Mouse (Mus musculus) cortical plate, adult 2 months (tissue): Measurements from ENCODE around the gene She. TPM values are rescaled to one million over a fixed set of nuclear protein-coding genes. Genes with fewer than 3 reads are reported as not detected.

Experiments
- H3K27ac ChIP-seq: fragments of 200-500 bp; 2 replicates; pipeline ENCODE4 v1.5.1; 2012; ENCODE audit warnings: low read length, control low read depth, inconsistent platforms; ENCODE audit not compliant: insufficient read depth
- H3K4me1 ChIP-seq: fragments of 200-500 bp; 2 replicates; pipeline ENCODE4 v1.6.1; 2011; ENCODE audit warnings: low read length; ENCODE audit not compliant: control insufficient read depth, insufficient read depth
- H3K4me3 ChIP-seq: fragments of 200-500 bp; 2 replicates; pipeline ENCODE4 v1.5.1; 2011; ENCODE audit warnings: mild to moderate bottlenecking, low read length, control low read depth; ENCODE audit not compliant: insufficient read depth
- CTCF ChIP-seq: fragments of 200-500 bp; IDR thresholded peaks from 2 replicates; pipeline ENCODE4 v1.5.1; 2011; ENCODE audit warnings: mild to moderate bottlenecking, control low read depth, low read length; ENCODE audit not compliant: insufficient read depth; ENCODE audit errors: extremely low read depth
- POLR2A ChIP-seq: fragments of 200-500 bp; IDR thresholded peaks from 2 replicates; pipeline ENCODE4 v1.6.1; 2011; ENCODE audit warnings: mild to moderate bottlenecking, low read length, control low read depth; ENCODE audit not compliant: insufficient read depth; ENCODE audit errors: extremely low read depth
- polyA plus RNA-seq: library from polyadenylated mRNA; depleted of rRNA; stranded (reverse); fragments of >200 nt; gene quantifications from 2 replicates; pipeline ENCODE4 v1.2.3, GENCODE M21; 2012; rRNA removed

She gene
- polyA plus RNA-seq, 1 experiment: 2.2 TPM

DNA sequence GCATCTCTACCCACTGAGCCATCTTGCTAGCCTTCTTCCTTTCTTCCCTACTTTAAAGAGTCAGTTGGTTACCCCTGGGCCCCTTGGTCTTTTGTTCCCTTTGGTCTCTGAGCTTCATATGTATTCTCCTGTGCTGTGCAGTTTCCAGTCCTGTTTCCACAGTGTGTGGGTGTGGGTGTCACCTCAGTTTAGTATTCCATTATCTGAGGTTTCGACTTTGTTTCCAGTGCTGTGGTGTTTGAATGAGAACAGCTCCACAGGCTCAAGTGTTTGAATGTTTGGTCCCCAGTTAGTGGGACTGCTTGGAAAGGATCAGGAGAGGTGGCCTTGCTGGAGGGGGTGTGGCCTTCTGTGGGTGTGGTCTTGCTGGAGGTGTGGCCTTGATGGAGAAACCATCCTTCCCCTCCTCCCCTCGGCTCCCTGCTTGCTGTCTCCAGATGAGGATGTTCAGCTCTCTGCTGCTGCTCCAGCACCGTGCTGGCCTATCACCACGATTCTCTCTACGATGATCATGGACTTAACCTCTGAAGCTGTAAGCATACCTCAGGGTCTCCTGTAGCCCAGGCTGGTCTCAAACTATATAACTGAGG, 61.4 kb downstream of the She start:
- H3K4me1 ChIP-seq: no peaks in the 10 kb centered on the region
- no peak for TF ChIP-seq POLR2A
- no peak for TF ChIP-seq CTCF
- H3K27ac ChIP-seq: no peak overlapping the region
- no peak overlapping the region for H3K4me3 ChIP-seq

- H3K4me3 ChIP-seq: no peak overlapping the region
- no peak for TF ChIP-seq CTCF
- TF ChIP-seq POLR2A: no peak
- H3K4me1 ChIP-seq: no peaks in the 10 kb centered on the region
- no peak overlapping the region for H3K27ac ChIP-seq
These were observed 65.4 kb downstream of the She start for GRCm38 (mm10) chr3:89896571-89896970.

DNA sequence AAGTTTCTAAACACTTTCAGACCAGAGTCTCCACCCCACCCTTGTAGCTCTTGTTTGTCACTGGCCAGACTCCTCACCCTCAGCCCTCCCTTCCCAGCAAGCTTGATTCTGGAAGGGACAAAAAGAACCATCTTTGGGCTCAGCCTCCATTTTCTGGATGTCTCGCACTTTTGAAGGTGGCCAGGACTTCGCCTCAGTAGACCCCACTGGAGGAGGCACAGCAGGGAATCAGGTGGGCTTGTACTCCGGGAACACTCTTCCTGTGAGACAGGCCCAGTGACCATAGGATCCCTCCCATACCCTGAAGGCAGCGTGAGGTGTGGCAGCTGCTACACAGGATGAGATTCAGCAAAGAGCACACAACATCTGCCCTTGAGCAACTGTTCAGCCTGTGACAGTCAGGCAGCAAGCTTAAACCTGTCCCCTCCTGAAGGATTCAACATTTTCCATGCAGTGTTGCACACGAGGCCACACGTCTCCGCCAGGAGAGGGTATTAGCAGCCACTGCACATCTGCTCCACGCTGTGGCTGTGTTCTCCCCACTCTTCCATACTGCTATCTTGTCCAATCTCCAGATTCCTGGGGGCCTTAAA, 66.1 kb downstream of the She start:
- H3K4me3 ChIP-seq: no peak overlapping the region
- TF ChIP-seq CTCF (no peak), POLR2A (no peak)
- no peak overlapping the region for H3K27ac ChIP-seq
- no peaks in the 10 kb centered on the region for H3K4me1 ChIP-seq

DNA sequence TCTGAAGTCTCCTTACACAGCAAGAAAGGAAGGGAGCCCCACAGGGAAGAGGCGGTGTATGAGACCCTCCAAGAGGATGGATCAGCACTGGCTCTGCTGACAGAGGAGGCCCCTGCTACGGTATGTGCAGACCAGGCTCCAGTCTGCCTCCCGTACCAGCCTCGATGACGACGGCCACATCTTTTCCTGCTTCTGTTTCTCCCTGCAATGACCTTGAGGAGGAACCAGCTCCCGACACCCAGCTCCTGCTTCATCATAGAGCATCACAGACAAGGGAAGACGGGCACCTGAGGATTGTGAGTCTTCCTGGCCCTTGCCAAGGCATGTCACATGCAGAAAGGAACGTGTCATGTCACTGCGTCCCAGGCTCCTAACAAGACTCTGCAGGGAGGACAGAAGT, 66.8 kb downstream of the She start:
- H3K4me3 ChIP-seq: no peak overlapping the region
- no peaks in the 10 kb centered on the region for H3K4me1 ChIP-seq
- H3K27ac ChIP-seq: no peak overlapping the region
- TF ChIP-seq POLR2A (no peak), CTCF (no peak)

GRCm38 (mm10) chr3:89898870-89899510, 67.8 kb downstream of the She start:
- no peak overlapping the region for H3K27ac ChIP-seq
- H3K4me1 ChIP-seq: no peaks in the 10 kb centered on the region
- H3K4me3 ChIP-seq: no peak overlapping the region
- TF ChIP-seq POLR2A (no peak), CTCF (no peak)

GRCm38 (mm10) chr3:89899511-89899908, 68.3 kb downstream of the She start:
- Histone ChIP-seq H3K27ac (no peak overlapping the region), H3K4me1 (no peaks in the 10 kb centered on the region)
- TF ChIP-seq CTCF (no peak), POLR2A (no peak)

DNA sequence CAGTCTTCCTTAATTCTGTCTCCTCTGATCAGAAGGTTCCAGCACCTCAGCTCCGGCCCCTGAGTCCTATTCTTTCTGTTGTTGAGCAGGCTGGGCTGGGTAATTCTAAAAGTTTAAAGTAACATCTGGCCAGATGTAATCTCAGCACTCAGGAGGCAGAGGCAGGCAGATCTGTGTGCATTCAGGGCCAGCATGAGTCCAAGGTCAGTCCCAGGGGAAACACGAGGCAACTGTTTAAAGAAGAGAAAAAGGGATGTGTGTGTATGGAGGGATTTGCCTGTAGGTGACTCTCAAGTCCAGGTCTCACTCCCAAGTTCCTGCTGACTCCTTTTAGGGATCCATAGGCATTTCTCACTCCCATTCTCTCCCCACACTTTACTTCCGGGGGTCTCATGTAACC, 76.7 kb downstream of the She start:
- H3K27ac ChIP-seq: no peak overlapping the region
- no peak overlapping the region for H3K4me3 ChIP-seq
- H3K4me1 ChIP-seq: no peaks in the 10 kb centered on the region
- no peak for TF ChIP-seq CTCF
- no peak for TF ChIP-seq POLR2A

More at GRCm38 (mm10) chr3:89899511-89899908, 68.3 kb downstream of the She start:
- H3K4me3 ChIP-seq: no peak overlapping the region

Other genes with a start within 250 kb of the She start
- 111 and 118 TPM in 2 replicates for gene Adar, start 116.3 kb upstream of the She start, polyA plus RNA-seq
- gene Chrnb2, start 66.7 kb upstream of the She start, polyA plus RNA-seq: 22.6 and 22.9 TPM in 2 replicates
- 51.7 and 53.2 TPM in 2 replicates for gene Ube2q1, start 57.8 kb upstream of the She start, polyA plus RNA-seq
- 2.4 and 2.6 TPM in 2 replicates for gene Il6ra, start 81.8 kb downstream of the She start, polyA plus RNA-seq
- gene Atp8b2, start 132.1 kb downstream of the She start, polyA plus RNA-seq: 112 and 117 TPM in 2 replicates
- gene Hax1, start 167.4 kb downstream of the She start, polyA plus RNA-seq: 96.1 and 101 TPM in 2 replicates
- 95.7 and 99.0 TPM in 2 replicates for gene 4933434E20Rik, start 220.3 kb downstream of the She start, polyA plus RNA-seq
- gene Ubap2l, start 221.3 kb downstream of the She start, polyA plus RNA-seq: 102 and 105 TPM in 2 replicates
- gene Tpm3, start 241.3 kb downstream of the She start, polyA plus RNA-seq: 177 and 188 TPM in 2 replicates